Mouse (Mus musculus) frontal cortex, postnatal 36 days (tissue): ENCODE results near the gene Tmem252.

Source experiments
- DNase-seq, 2 experiments: peaks; one replicate each; pipeline ENCODE4 v3.0.0; 2022; ENCODE audit warnings: low spot score in 2 of 2

The Tmem252 gene

DNA sequence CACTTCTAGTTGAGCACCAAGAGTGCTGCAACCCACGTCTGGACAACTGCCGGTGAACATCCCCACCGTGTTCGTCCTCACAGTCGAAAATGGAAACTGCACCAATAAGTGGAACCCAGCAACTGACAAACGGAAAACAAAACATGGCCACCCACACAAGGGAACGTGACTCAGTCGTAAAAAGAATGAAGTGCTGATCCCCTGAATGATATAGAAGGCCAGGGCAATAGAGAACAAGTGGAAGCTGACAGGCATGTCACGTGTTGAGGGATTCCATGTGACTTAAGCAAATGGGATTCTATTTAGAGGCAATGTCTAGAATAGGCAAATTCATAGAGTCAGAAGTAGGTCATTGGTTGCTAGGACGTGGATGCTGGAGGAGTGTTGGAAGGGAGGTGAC, 50.6 kb downstream of the Tmem252 start:
- peak in 1 of 2 experiments; percentile 38 for DNase-seq

DNA sequence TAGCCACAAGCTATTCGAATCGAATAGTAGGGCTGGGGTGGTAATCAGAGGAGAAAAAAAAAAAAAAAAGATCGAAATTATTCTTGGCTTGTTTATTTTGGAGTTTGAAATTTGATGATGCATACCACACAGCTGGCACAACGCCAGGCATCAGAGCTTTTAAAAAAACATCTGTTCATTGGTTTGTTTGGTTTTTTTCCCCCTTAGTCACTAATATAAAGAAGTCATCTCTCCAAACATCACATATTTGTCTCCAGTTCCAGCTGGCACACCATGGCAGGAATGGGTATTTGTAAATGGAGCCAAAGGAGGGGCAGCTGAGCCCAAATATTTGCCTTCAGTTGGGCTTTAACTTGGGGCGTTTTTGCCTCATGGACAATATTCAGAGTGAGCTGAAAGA, 56.9 kb downstream of the Tmem252 start:
- DNase-seq = no peak
